Mouse (Mus musculus) cerebellum, adult 2 months (tissue): ENCODE results near the gene Ctu1. TPM values are rescaled to one million over a fixed set of nuclear protein-coding genes. Genes with fewer than 3 reads are reported as not detected.
A peak's percentile ranks its signal among the peaks of the same experiment; 100 is the strongest.
"Not testable (repeated sequence)": the region's sequence is repeated elsewhere in the genome, so short reads cannot be mapped to it uniquely, and the experiment has no call there.

Source experiments
- DNase-seq, 2 experiments: peaks; one replicate each; pipeline ENCODE4 v3.0.0; 2021
- H3K27ac ChIP-seq: fragments of 200-500 bp; 2 replicates; pipeline ENCODE4 v1.5.1; 2012; ENCODE audit warnings: low read length, control low read depth, inconsistent platforms; ENCODE audit not compliant: insufficient read depth
- H3K27me3 ChIP-seq: fragments of 200-500 bp; 2 replicates; pipeline ENCODE4 v1.6.1; 2012; ENCODE audit warnings: inconsistent platforms, mild to moderate bottlenecking, low read length, moderate library complexity; ENCODE audit not compliant: control insufficient read depth, insufficient read depth
- H3K4me1 ChIP-seq: fragments of 200-500 bp; 2 replicates; pipeline ENCODE4 v1.6.1; 2011; ENCODE audit warnings: low read length; ENCODE audit not compliant: control insufficient read depth, insufficient read depth
- H3K4me3 ChIP-seq: fragments of 200-500 bp; replicated peaks from 2 replicates; pipeline ENCODE3; 2011; ENCODE audit warnings: mild to moderate bottlenecking, low read depth, low read length, control low read depth; ENCODE audit not compliant: insufficient read depth
- CTCF ChIP-seq: fragments of 200-500 bp; IDR thresholded peaks from 2 replicates; pipeline ENCODE4 v1.5.1; 2011; ENCODE audit warnings: low read depth, mild to moderate bottlenecking, control low read depth, low read length, moderate library complexity, borderline replicate concordance; ENCODE audit not compliant: insufficient read depth
- POLR2A ChIP-seq: fragments of 200-500 bp; IDR thresholded peaks from 2 replicates; pipeline ENCODE4 v1.6.1; 2011; ENCODE audit warnings: low read length, control low read depth, borderline replicate concordance; ENCODE audit not compliant: insufficient read depth
- WGBS: fragments of 180-500 bp; shearing (Covaris S2); methylation state at CpG from one replicate; pipeline ENCODE4 v1.1.7; 2018; 5-methylcytosine and 5-hydroxymethylcytosine counted together
- polyA plus RNA-seq: library from polyadenylated mRNA; depleted of rRNA; stranded (reverse); fragments of >200 nt; gene quantifications from 2 replicates; pipeline ENCODE4 v1.2.3, GENCODE M21; 2012

Ctu1 gene
- polyA plus RNA-seq, 1 experiment: 9.2 TPM

- no peak overlapping the region for H3K27ac ChIP-seq
- no peaks in the 10 kb centered on the region for H3K27me3 ChIP-seq
- 16% methylated on average over 3 of the region's 3 CpGs for WGBS
- no peak for TF ChIP-seq CTCF
- no peak overlapping the region for H3K4me3 ChIP-seq
- no peak for DNase-seq
- H3K4me1 ChIP-seq: peaks cover 6% of the 10 kb centered on the region; the same call in 1 of the 2 replicates
Observed at GRCm38 (mm10) chr7:43668582-43668981, 3.2 kb upstream of the Ctu1 start.

DNA sequence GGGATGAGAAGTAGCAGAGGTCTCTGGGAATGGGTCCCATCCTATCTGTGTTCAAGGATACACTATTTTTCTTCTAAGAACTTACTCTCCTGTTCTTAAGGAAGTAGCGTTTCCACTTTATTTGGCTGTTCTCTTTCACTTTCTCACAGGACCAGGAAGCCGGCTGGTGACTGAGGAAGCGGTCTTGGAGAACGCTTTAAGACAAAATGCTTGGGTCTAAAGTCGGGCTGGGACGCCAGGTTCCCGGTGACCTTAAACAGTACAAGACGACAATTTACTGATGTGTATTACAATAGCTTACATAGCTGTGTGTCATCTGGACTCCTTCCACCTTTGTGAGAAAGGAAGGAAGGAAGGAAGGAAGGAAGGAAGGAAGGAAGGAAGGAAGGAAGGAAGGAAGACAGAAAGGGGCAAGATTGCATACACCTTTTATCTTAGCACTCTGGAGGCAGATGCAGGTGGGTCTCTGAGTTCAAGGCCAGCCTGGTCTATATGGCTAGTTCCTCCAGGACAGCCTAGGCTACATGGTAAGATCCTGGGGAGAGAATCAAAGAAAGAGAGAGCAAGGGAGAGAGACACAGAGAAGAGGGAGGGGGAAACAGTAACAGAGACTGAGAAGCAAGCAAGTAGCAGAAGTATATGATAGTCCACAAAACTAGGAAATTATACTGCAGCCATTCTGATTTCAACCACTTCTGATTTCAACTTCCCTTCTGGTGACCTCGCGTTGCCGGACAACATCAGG, 580 bp upstream of the Ctu1 start:
- Histone ChIP-seq H3K27me3 (no peaks in the 10 kb centered on the region), H3K4me3 (peak overlapping the region; percentile 79), H3K27ac (no peak overlapping the region), H3K4me1 (peaks cover 6% of the 10 kb centered on the region; the same call in 1 of the 2 replicates)
- TF ChIP-seq CTCF (no peak), POLR2A (no peak)
- WGBS: 63% methylated on average over 11 of the region's 11 CpGs
- no peak for DNase-seq

GRCm38 (mm10) chr7:43672581-43673260, 905 bp downstream of the Ctu1 start:
- Histone ChIP-seq H3K4me3 (peak overlapping the region; percentile 79), H3K4me1 (peaks cover 6% of the 10 kb centered on the region; the same call in 1 of the 2 replicates), H3K27ac (no peak overlapping the region), H3K27me3 (no peaks in the 10 kb centered on the region)
- TF ChIP-seq POLR2A (no peak), CTCF (no peak)
- WGBS: 13% methylated on average over 10 of the region's 10 CpGs
- no peak for DNase-seq

GRCm38 (mm10) chr7:43675091-43675490, 3.3 kb downstream of the Ctu1 start:
- H3K4me1 ChIP-seq: peaks cover 6% of the 10 kb centered on the region; the same call in 1 of the 2 replicates
- 93% methylated on average over 32 of the region's 32 CpGs for WGBS
- H3K27ac ChIP-seq: no peak overlapping the region
- no peak for TF ChIP-seq POLR2A
- TF ChIP-seq CTCF: no peak
- no peak overlapping the region for H3K4me3 ChIP-seq
- no peaks in the 10 kb centered on the region for H3K27me3 ChIP-seq
- no peak for DNase-seq

DNA sequence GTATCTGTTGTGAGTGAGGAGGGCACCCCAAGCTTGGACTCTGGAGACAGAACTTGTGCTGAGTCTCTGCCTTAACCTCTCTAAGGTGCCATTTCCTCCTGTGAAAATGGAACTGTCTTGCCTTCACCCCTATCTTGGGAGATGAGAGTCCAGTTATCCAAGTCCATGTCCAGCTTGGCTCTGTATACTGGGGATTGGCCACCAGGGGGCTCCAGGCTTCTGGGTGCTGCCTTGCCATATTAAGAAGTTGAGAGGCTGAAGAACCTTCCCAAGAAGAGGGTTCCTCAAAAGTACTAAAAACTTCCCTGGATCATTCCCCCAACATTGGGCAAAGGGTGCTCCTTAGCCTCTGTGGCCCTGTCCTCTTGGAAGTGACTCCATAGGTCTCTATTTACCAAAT, 6.7 kb downstream of the Ctu1 start:
- Histone ChIP-seq H3K4me3 (no peak overlapping the region), H3K27me3 (no peaks in the 10 kb centered on the region), H3K27ac (no peak overlapping the region), H3K4me1 (no peaks in the 10 kb centered on the region)
- no peak for DNase-seq
- TF ChIP-seq POLR2A: no peak
- peak; percentile 22; the same call in 1 of the 2 replicates for TF ChIP-seq CTCF

DNA sequence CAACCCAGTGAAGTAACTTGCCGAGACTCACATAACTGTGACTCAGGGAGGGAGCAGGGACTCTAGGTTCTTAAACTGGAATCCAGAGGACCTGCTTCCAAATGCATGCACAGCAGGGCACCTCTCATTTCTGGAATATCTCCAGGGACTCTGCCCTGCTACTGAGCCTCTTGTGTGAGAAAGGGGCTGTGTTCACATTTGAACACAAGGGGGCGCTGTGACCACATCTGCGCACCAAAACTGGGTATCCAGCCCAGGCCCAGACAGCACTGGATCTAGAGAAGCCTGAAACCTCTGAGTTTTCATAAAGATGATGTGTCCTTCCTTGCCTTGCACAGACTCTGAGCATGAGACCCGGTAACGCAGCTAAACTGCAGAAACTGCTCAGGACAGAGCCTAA, 9.1 kb downstream of the Ctu1 start:
- H3K27ac ChIP-seq: no peak overlapping the region
- no peaks in the 10 kb centered on the region for H3K27me3 ChIP-seq
- DNase-seq: peak; percentile 24 to 40
- TF ChIP-seq CTCF (peak; percentile 53), POLR2A (no peak)
- H3K4me1 ChIP-seq: no peaks in the 10 kb centered on the region
- WGBS: 15% methylated on average over 5 of the region's 5 CpGs
- H3K4me3 ChIP-seq: no peak overlapping the region

GRCm38 (mm10) chr7:43682511-43682910, 10.7 kb downstream of the Ctu1 start:
- H3K27ac ChIP-seq, H3K27me3 ChIP-seq, H3K4me3 ChIP-seq, DNase-seq, H3K4me1 ChIP-seq: not testable (repeated sequence)
- 19% methylated on average over 1 of the region's 1 CpGs for WGBS

DNA sequence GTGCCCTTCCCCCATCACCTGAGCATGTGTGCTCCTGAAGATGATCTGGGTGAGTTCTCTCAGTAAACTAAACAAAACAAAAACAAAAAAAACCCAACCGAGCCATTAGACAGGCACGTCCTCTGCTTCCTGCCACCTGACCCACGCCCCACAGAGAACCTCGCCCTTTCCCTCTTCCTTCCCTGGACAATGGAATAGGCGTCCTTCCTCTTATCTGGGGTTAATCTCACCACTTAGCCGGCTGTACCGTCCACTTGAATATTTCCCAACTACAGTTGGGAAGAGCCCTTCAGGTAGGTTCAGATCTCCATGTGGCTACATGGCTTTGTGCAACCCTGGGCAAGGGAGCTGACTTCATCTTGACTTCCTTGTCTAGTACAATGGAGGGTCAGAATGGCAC, 13.3 kb downstream of the Ctu1 start:
- Histone ChIP-seq H3K27ac (no peak overlapping the region), H3K4me1 (no peaks in the 10 kb centered on the region), H3K4me3 (no peak overlapping the region), H3K27me3 (no peaks in the 10 kb centered on the region)
- TF ChIP-seq POLR2A (no peak), CTCF (no peak)
- 81% methylated on average over 7 of the region's 7 CpGs for WGBS
- DNase-seq: no peak
